Mouse (Mus musculus): ENCODE results near the gene Amn1. TPM values are rescaled to one million over a fixed set of nuclear protein-coding genes. Genes with fewer than 3 reads are reported as not detected.
"Not testable (repeated sequence)": the region's sequence is repeated elsewhere in the genome, so short reads cannot be mapped to it uniquely, and the experiment has no call there.

Gene Amn1
- total RNA-seq (2021) = 10 to 100 TPM; 34.7 to 36.6 TPM
- long read RNA-seq, experiment 1, transcript Amn1-202 (7 exons, 1,457 nt) = major isoform, 9 of 13 reads
- long read RNA-seq, experiment 1, partial matches to known transcripts = 0 of 13 reads
- long read RNA-seq, experiment 1, other reads (novel, unspliced or antisense) = 3 of 13 reads
- long read RNA-seq, experiment 2, full-length matches to known transcripts = 9 of 13 reads
- long read RNA-seq, experiment 2, partial matches to known transcripts = 0 of 13 reads
- long read RNA-seq, experiment 2, other reads (novel, unspliced or antisense) = 4 of 13 reads

DNA sequence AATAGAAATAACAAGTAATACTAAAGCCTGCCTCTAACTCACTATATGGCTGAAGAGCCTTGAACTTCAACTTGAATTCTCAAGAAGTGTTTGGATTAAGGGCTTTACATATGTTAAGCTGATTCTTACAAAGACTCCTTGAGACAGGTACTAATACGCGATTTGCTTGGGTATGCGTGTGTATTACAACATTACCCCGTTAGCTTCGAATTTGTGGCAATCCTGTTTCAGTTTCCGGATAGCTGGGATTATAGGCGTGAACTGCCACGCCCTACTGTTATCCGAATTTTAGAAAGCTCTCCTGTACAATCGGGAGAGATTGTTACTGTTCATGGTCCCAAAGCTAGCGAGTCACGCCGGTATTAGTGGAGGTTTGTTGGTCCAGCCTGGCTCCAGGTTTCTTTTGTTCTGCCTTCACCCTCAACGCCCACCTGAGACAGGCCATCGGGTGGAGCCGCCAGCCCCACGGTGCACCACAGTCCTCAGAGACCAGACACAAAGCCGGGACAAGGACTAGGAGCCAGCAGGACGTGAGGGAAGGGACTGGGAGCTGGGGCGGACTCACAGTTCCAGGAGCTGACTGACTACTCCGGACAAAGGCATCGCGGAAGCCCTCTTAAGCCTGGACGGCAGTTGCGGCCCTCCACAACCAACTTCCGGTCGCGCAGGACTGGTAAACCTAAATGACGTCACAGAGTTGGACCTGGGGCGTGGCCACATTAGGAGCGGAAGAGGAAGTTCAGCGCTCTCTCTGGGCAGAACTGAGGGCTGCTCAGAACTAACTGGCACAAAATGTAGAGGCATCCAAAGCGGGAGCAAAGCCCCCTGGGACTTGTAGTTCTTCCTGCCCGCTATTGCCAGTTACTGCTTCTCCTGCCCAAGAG, at the start of gene Amn1:
Gene Amn1 (minus strand): TSS at position 672 of the 884 bp plus-strand sequence.
- intact Hi-C loops (cut with DNase I) = loop anchor here (1.0 to 2.0 kb wide), 2 partner anchors 121 to 221 kb away; partner anchors contain the start of genes Bicd1 and Resf1
- H3K4me3 ChIP-seq = peak within 1 kb of the TSS; percentile 63
- TF ChIP-seq CTCF (IDR thresholded peaks at IDR 0.05) = no peak; the same call in 1 of the 2 replicates
- peak; percentile 91 to 92 for DNase-seq (ENCODE audit: extremely low spot score in 1 of 2, low spot score in 2 of 2)
- H3K27ac ChIP-seq = peak within 1 kb of the TSS; percentile 90

DNA sequence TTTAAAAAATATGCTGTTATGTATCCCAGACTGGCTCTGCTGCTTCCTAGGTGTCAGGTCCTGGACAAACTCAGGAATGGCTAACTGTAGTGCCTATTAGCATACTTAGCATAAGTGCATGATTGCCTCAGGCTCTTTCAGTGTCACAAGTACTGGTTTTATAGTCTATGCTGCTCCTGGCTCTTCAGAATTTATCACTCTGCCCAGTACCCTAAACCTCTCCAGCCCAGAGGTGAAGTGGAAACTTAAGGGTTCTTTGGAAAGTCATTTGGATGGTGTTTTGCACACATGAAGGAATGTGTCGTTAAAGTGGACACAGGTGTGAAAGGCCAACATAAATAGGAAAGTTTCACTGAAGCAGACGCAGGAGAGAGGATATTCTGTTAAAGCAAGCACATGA, 48.3 kb upstream of the Amn1 start:
- intact Hi-C loops (cut with DNase I) = no loop called here
- no peak for TF ChIP-seq CTCF (IDR thresholded peaks at IDR 0.05)

DNA sequence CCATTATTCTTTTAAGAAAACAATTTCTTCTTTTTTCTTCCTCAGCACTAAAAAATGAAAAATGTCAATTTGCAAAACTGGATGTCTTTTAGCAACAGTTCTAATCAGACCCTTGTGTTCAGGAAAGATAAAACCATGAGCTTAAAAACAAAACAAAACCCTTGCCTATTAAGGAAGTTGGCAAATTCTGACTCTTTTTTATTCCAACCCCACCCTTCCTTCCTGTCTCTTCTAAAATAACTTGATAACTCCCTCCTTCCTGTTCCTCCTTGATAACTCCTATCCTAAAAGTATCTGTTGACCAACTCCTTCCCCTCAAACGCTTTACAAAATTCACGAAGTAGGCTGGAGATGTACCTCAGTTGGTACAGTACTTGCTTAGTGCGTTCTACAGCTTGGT, 45.4 kb upstream of the Amn1 start:
- no peak for TF ChIP-seq CTCF (IDR thresholded peaks at IDR 0.05)
- H3K27ac ChIP-seq = no peak overlapping the region
- no peak overlapping the region for H3K4me3 ChIP-seq
- DNase-seq (ENCODE audit: extremely low spot score in 1 of 2, low spot score in 2 of 2) = no peak
- intact Hi-C loops (cut with DNase I) = no loop called here

More for the DNA sequence above, 48.3 kb upstream of the Amn1 start:
- no peak for DNase-seq (ENCODE audit: extremely low spot score in 1 of 2, low spot score in 2 of 2)
- Histone ChIP-seq H3K27ac (no peak overlapping the region), H3K4me3 (no peak overlapping the region)

DNA sequence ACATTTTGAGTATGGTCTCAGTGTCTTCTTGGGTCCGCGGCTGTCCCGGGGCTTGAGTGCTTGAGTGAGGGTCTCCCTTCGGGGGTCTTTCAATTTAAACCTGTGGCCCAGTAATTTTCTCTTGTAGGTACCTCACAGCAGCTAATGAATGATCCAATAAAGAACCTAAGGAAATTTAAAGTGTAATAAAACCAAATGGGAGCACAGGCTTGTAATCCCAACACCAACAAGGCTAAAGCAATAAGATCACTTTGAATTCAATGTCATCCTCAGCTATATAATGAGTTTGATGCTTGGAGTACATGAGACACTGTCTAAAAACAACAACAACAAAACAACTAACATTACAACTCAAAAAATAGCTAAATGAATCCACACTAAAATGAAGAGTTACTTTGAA, 36.2 kb upstream of the Amn1 start:
- H3K4me3 ChIP-seq = no peak overlapping the region
- intact Hi-C loops (cut with DNase I) = no loop called here
- no peak for TF ChIP-seq CTCF (IDR thresholded peaks at IDR 0.05)
- H3K27ac ChIP-seq = no peak overlapping the region
- DNase-seq (ENCODE audit: extremely low spot score in 1 of 2, low spot score in 2 of 2) = no peak

DNA sequence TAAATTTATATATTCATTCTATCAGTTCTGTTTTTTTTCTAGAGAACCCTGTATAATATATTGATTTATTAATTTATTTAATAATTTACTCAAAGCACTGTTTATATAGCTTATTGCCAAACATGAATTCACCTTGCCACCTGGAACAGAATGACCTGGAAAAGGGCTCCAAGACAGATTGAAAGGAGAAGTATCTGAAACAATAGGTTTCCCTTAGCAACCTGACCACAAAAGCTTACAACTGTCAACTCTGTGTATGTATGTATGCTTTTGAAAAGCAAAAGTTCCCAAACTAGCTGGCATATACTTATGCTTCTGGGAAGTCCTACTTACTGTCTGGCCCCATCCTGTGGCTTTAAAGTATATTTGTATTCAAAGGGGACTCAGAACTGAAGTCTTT, 32.8 kb upstream of the Amn1 start:
- H3K27ac ChIP-seq = no peak overlapping the region
- no peak for DNase-seq (ENCODE audit: extremely low spot score in 1 of 2, low spot score in 2 of 2)
- H3K4me3 ChIP-seq = no peak overlapping the region
- no peak for TF ChIP-seq CTCF (IDR thresholded peaks at IDR 0.05)
- intact Hi-C loops (cut with DNase I) = no loop called here

DNA sequence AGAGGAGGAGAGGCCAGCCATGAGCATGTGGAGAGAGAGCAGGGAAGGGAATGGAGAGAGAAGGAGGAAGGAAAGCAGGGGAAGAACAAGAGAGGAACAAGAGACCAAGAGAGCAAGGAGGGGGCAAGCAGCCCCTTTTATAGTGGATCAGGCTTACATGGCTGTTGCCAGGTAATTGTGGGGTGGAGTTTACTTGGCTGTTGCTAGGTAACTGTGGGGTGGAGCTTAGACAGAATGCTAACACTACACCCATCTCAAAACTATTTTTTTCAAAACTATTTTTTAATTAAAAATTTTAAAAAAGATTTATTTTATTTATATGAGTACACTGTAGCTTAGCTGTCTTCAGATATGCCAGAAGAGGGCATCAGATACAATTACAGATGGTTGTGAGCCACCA, 10.1 kb upstream of the Amn1 start:
- no peak for TF ChIP-seq CTCF (IDR thresholded peaks at IDR 0.05)
- Histone ChIP-seq H3K4me3 (no peak overlapping the region), H3K27ac (no peak overlapping the region)
- no peak for DNase-seq (ENCODE audit: extremely low spot score in 1 of 2, low spot score in 2 of 2)
- intact Hi-C loops (cut with DNase I) = no loop called here

DNA sequence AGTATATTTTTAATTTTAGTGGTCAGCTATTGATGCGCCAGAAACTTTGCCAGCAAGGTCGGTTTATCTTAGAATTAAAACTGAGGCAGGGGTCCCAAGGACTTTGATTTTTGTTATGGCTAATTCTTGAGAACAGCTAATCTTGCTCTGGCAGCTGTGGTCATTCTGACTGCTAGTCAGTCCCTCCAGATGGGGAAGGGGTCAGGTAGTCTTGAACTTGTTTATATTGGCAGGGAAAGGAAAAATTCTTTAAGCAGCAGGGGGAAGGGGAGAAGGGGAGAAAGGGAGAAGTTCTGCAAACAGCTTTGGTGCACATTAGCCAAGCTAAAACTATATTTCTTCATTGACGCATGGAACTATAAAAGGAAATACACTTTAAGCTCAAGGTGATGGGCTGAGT, 8.6 kb upstream of the Amn1 start:
- intact Hi-C loops (cut with DNase I) = no loop called here
- H3K4me3 ChIP-seq = no peak overlapping the region
- H3K27ac ChIP-seq = no peak overlapping the region
- TF ChIP-seq CTCF (IDR thresholded peaks at IDR 0.05) = no peak
- no peak for DNase-seq (ENCODE audit: extremely low spot score in 1 of 2, low spot score in 2 of 2)

DNA sequence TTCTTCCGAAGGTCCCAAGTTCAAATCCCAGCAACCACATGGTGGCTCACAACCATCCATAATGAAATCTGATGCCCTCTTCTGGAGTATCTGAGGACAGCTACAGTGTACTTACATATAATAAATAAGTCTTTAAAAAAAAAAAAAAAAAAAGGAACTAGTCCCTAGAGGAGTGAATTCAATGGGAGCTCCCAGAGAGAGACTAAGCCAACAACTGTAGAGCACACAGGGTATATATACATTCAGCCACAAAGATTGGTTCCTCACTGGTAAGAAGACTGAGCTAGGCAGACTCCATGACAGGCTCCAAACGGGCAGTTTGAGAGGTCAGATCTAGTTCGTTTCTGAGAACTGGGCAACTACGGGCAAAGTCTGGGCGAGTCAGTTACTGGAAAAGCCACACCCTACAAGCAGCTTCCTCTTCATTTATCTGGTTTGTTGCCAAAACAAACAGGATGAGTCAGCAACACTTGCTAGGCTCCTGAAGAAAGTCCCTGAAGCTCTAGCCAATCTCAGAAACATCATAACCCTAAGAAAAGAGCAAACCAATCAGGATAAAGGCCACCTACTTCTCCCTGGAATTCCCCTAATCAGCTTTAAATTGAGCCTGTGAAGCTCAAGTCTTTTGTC, 4.9 kb upstream of the Amn1 start:
- TF ChIP-seq CTCF (IDR thresholded peaks at IDR 0.05) = no peak
- no peak overlapping the region for H3K27ac ChIP-seq
- no peak overlapping the region for H3K4me3 ChIP-seq
- DNase-seq (ENCODE audit: extremely low spot score in 1 of 2, low spot score in 2 of 2) = no peak
- intact Hi-C loops (cut with DNase I) = no loop called here

DNA sequence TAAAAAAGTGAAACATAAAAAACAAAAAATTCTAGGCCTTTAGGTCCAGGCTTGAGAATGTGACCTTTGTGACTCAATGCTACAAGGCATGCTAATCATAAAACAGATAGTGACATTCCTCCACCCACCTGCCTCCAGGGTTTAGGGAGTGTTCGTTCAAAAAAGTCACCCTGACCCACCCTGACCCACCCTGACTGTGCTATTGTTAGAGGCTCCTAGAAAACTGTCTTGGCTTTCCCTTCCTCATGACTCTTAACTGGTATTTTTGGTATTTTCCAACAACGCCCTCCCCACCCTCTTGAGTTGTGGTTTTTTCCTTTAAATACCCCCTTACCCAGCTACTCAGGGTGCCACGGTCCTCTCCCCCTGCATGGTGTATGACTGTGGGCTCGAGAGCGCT, 3.4 kb upstream of the Amn1 start:
- intact Hi-C loops (cut with DNase I); DNase-seq (ENCODE audit: extremely low spot score in 1 of 2, low spot score in 2 of 2): not testable (repeated sequence)

DNA sequence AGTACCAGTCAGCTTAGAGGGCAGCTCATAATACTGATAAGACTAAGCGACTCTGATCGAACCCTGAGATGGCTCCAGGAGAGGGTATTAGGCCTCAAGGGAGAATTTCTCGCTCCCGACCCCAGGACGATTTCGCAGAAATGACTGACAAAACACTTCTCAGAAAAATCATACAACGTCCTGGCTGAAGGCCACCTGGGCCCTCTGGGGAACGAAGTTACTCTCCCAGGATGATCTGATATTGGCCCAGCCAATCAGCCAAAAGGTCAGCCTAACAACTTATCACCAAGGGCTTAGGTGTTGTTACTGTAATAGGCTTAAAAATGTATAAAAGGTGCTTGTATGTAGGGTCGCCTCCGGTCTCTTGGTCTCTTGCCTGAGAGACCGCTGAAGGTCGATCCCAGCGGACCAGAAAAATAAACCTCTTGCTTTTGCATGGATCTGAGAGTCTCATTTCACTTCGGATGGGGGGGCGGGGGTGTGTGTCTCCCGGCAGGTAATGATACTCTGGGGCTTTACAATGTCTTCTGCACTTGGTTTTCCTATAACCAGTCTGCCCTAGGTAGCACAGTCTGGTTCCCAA, 919 bp upstream of the Amn1 start:
- H3K27ac ChIP-seq = no peak overlapping the region; the same call in 1 of the 2 replicates
- TF ChIP-seq CTCF (IDR thresholded peaks at IDR 0.05) = no peak
- intact Hi-C loops (cut with DNase I) = loop anchor here (2.0 kb wide), 1 partner anchor 219 kb away; the partner anchor contains the start of gene Bicd1

More for the DNA sequence above, 3.4 kb upstream of the Amn1 start:
- not testable (repeated sequence) for H3K4me3 ChIP-seq, H3K27ac ChIP-seq

DNA sequence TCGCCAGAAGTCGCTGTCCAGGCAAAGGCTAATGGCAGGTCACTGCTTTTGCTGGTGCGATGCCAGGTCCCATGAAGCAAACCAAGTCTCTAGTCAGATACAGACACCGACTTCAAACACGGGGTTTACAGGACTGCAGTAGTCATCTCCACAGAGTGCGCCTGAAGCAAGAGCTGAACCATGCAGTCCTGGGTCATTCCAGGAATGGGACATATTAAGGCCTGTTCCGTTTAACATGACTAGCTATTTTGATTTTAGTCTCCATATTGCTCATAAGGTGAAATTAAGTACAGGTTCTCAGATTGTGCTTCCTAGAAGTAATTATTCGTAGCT, 379 bp upstream of the Amn1 start:
- no peak for DNase-seq (ENCODE audit: extremely low spot score in 1 of 2, low spot score in 2 of 2)
- intact Hi-C loops (cut with DNase I) = loop anchor here (1.0 to 2.0 kb wide), 2 partner anchors 120 to 220 kb away; partner anchors contain the start of genes Bicd1 and Resf1
- TF ChIP-seq CTCF (IDR thresholded peaks at IDR 0.05) = no peak
- peak overlapping the region; percentile 63 for H3K4me3 ChIP-seq
- peak overlapping the region; percentile 72 for H3K27ac ChIP-seq

More for the DNA sequence above, 919 bp upstream of the Amn1 start:
- no peak overlapping the region for H3K4me3 ChIP-seq
- DNase-seq (ENCODE audit: extremely low spot score in 1 of 2, low spot score in 2 of 2) = no peak
